In genomic region chr5:148709111-148709771, GRCm38 (mm10) we compare ENCODE assay signal across 9 mouse cellular contexts.
DNase-seq lines count a peak whose midpoint lies in the region; ATAC-seq and TF ChIP-seq lines count a peak whose summit lies in the region.
"Had no signal": no experiment of that assay in that cellular context is flagged by ENCODE, and none has a peak within 500 bp of the region (broad histone marks: within the 10 kb centered on the region; RNA-seq: fewer than 3 reads in every experiment).

No protein-coding gene starts in this region.

- WGBS in neural tube, embryonic 14.5 days = 29% methylated on average over 10 of the region's 10 CpGs
- 27% methylated on average over 10 of the region's 10 CpGs for WGBS in neural tube, embryonic 15.5 days

- H3K27ac ChIP-seq in gastrocnemius, adult 2 months = peak overlapping the region; percentile 69
- no peak overlapping the region for H3K27ac ChIP-seq in neural tube, embryonic 14.5 days (ENCODE audit: low read depth, low read length)
- H3K27ac ChIP-seq in neural tube, embryonic 15.5 days (replicated peaks) = no peak overlapping the region

- DNase-seq in gastrocnemius, adult 2 months = no peak
- DNase-seq in gastrocnemius, postnatal 4 days (ENCODE audit: low spot score in 2 of 2) = no peak
- DNase-seq in induced T-regulatory cell, adult 2 months (ENCODE audit: low read depth) = peak; percentile 48
- DNase-seq in thymus, postnatal 4 days = peak; percentile 73
- no peak for DNase-seq in spleen, adult 12 weeks (ENCODE audit: low spot score)
- DNase-seq in urinary bladder, postnatal 14 days (ENCODE audit: low spot score) = no peak

- H3K4me1 ChIP-seq in neural tube, embryonic 14.5 days (ENCODE audit: control insufficient read depth, insufficient read depth, low read length) = peaks cover 11% of the 10 kb centered on the region; the same call in 1 of the 2 replicates
- peaks cover 20% of the 10 kb centered on the region for H3K4me1 ChIP-seq in neural tube, embryonic 15.5 days

- no peak for ATAC-seq in neural tube, embryonic 14.5 days (ENCODE audit: low read depth)
- ATAC-seq in neural tube, embryonic 15.5 days (ENCODE audit: low FRiP score) = no peak

- no peak overlapping the region for H3K4me2 ChIP-seq in neural tube, embryonic 14.5 days (ENCODE audit: low read depth, low read length)
- no peak overlapping the region for H3K4me2 ChIP-seq in neural tube, embryonic 15.5 days
- H3K4me2 ChIP-seq: limb, embryonic 15.5 days had no signal

- no peaks in the 10 kb centered on the region for H3K27me3 ChIP-seq in neural tube, embryonic 14.5 days (ENCODE audit: control insufficient read depth, insufficient read depth, low read length)
- no peaks in the 10 kb centered on the region for H3K27me3 ChIP-seq in neural tube, embryonic 15.5 days (replicated peaks)
- H3K27me3 ChIP-seq: limb, embryonic 15.5 days had no signal

- no peaks in the 10 kb centered on the region for H3K36me3 ChIP-seq in neural tube, embryonic 14.5 days (ENCODE audit: control insufficient read depth, insufficient read depth, low read length)
- H3K36me3 ChIP-seq in neural tube, embryonic 15.5 days = no peaks in the 10 kb centered on the region
- H3K36me3 ChIP-seq: limb, embryonic 15.5 days had no signal

- intact Hi-C loops in gastrocnemius, adult 2 months (cut with DNase I) = loop anchor here (5.0 kb wide), 1 partner anchor 157 kb away; the partner anchor contains the start of gene Ubl3

- no peak for TF ChIP-seq CTCF in gastrocnemius, adult 2 months (IDR thresholded peaks at IDR 0.05)

- no peak overlapping the region for H3K4me3 ChIP-seq in gastrocnemius, adult 2 months
- H3K4me3 ChIP-seq in neural tube, embryonic 14.5 days (ENCODE audit: low read depth, low read length) = no peak overlapping the region
- H3K4me3 ChIP-seq in neural tube, embryonic 15.5 days (replicated peaks) = no peak overlapping the region
- H3K4me3 ChIP-seq: limb, embryonic 15.5 days had no signal

- H3K9ac ChIP-seq in neural tube, embryonic 14.5 days (replicated peaks; ENCODE audit: low read depth, low read length) = 0 out of 2 replicates have a peak overlapping the region, but pooled peaks have one; percentile 8
- no peak overlapping the region; the same call in 1 of the 2 replicates for H3K9ac ChIP-seq in neural tube, embryonic 15.5 days (replicated peaks)
- H3K9ac ChIP-seq: limb, embryonic 15.5 days had no signal

- H3K9me3 ChIP-seq in neural tube, embryonic 14.5 days (ENCODE audit: control insufficient read depth, low read length) = no peaks in the 10 kb centered on the region
- no peaks in the 10 kb centered on the region for H3K9me3 ChIP-seq in neural tube, embryonic 15.5 days (replicated peaks)
- H3K9me3 ChIP-seq: limb, embryonic 15.5 days had no signal

Comparison
In these comparisons a context has a peak if more than half of its experiments do, and no peak if none do; other contexts are left out.
1. DNase-seq: peak in induced T-regulatory cell, adult 2 months (single experiment) and thymus, postnatal 4 days (single experiment); none in gastrocnemius, adult 2 months (single experiment), gastrocnemius, postnatal 4 days (0 of 2), spleen, adult 12 weeks (single experiment) and urinary bladder, postnatal 14 days (single experiment).